Mouse (Mus musculus) forebrain, postnatal 0 days (tissue): ENCODE measurements at regions not wholly inside any gene's neighbourhood (a gene's known extent, or its start where the extent isn't known, plus 50 kb on each side); places are given as distances from the start of the nearest gene placed in this dataset.
A peak's percentile ranks its signal among the peaks of the same experiment; 100 is the strongest.
"Not testable (repeated sequence)": the region's sequence is repeated elsewhere in the genome, so short reads cannot be mapped to it uniquely, and the experiment has no call there.

Experiments
- ATAC-seq: fragments of 200-750 bp; cut with Nextera tagmentation; 2 replicates; pipeline ENCODE4 v1.8.0; 2017; ENCODE audit warnings: mild to moderate bottlenecking, moderate library complexity
- DNase-seq: peaks from one replicate; pipeline ENCODE4 v3.0.0-alpha.2; 2015
- H3K27ac ChIP-seq: fragments of 300-500 bp; sonication (generic); 2 replicates; pipeline ENCODE4 v1.5.1; 2014; ENCODE audit warnings: low read depth, mild to moderate bottlenecking, antibody characterized with exemption, low read length, moderate library complexity, mixed read lengths
- H3K27me3 ChIP-seq: fragments of 300-500 bp; sonication (generic); 2 replicates; pipeline ENCODE4 v1.6.1; 2014; ENCODE audit warnings: mild to moderate bottlenecking, low read length, mixed read lengths; ENCODE audit not compliant: insufficient read depth
- H3K36me3 ChIP-seq: fragments of 300-500 bp; sonication (generic); 2 replicates; pipeline ENCODE4 v1.6.1; 2014; ENCODE audit warnings: mild to moderate bottlenecking, moderate library complexity; ENCODE audit not compliant: insufficient read depth
- H3K4me1 ChIP-seq: fragments of 300-500 bp; sonication (generic); 2 replicates; pipeline ENCODE4 v1.6.1; 2014; ENCODE audit warnings: antibody characterized with exemption; ENCODE audit not compliant: insufficient read depth
- H3K4me2 ChIP-seq: fragments of 300-500 bp; sonication (generic); 2 replicates; pipeline ENCODE4 v1.6.1; 2014; ENCODE audit warnings: low read depth, mild to moderate bottlenecking, moderate library complexity
- H3K4me3 ChIP-seq: fragments of 300-500 bp; sonication (generic); 2 replicates; pipeline ENCODE4 v1.5.1; 2014; ENCODE audit warnings: low read depth, low read length, mixed read lengths
- H3K9ac ChIP-seq: fragments of 300-500 bp; sonication (generic); 2 replicates; pipeline ENCODE4 v1.6.1; 2014; ENCODE audit warnings: mild to moderate bottlenecking
- H3K9me3 ChIP-seq: fragments of 300-500 bp; sonication (generic); 2 replicates; pipeline ENCODE4 v1.6.1; 2016; ENCODE audit warnings: low read length
- CTCF ChIP-seq: sonication (generic); IDR thresholded peaks from 2 replicates; pipeline ENCODE4 v1.5.1; 2016; ENCODE audit warnings: antibody characterized with exemption, control low read depth, low read depth
- WGBS: fragments of 180-500 bp; shearing (Covaris S2); extraction: QIAGEN DNeasy Blood & Tissue Kit; methylation state at CpG from one replicate; pipeline ENCODE4 v1.1.7; 2014; 5-methylcytosine and 5-hydroxymethylcytosine counted together

DNA sequence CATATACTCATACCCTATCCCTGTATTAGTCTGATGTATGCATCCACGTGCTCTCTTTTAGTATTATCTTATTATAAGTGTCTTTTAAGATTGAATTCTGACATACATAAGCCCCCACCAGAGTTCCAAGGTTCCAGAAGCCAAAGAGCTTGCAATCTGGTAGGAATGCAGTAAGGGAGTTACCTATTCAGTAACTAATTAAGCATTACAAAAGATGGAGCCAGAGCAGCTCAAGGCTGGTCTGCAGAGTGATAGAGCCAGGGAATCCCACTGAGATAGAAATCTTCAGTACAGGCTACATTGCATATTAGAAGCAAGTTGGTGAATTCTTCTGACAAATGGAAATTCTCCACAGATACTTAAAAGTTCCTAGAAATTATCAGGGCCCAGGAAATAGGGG, 790.7 kb downstream of the Prdm13 start:
- H3K4me3 ChIP-seq, H3K4me1 ChIP-seq, DNase-seq, H3K27me3 ChIP-seq, H3K36me3 ChIP-seq, H3K4me2 ChIP-seq, H3K9me3 ChIP-seq, ATAC-seq, H3K27ac ChIP-seq, H3K9ac ChIP-seq: not testable (repeated sequence)
- 20% methylated on average over 1 of the region's 1 CpGs for WGBS

- Histone ChIP-seq H3K27ac (no peak overlapping the region), H3K9me3 (no peaks in the 10 kb centered on the region), H3K27me3 (no peaks in the 10 kb centered on the region), H3K4me2 (no peak overlapping the region), H3K4me1 (no peaks in the 10 kb centered on the region), H3K9ac (no peak overlapping the region), H3K36me3 (no peaks in the 10 kb centered on the region), H3K4me3 (no peak overlapping the region)
- peak; percentile 20; the same call in 1 of the 2 replicates for TF ChIP-seq CTCF
- ATAC-seq (no peak), DNase-seq (peak; percentile 5)
- 55% methylated on average over 1 of the region's 1 CpGs for WGBS
Measured at GRCm38 (mm10) chr4:20893872-20894271, 791.9 kb downstream of the Prdm13 start.

GRCm38 (mm10) chr4:20860696-20861428, 824.9 kb downstream of the Prdm13 start:
- TF ChIP-seq CTCF: no peak
- Histone ChIP-seq H3K4me1 (no peaks in the 10 kb centered on the region), H3K36me3 (no peaks in the 10 kb centered on the region), H3K4me2 (no peak overlapping the region), H3K27me3 (no peaks in the 10 kb centered on the region), H3K4me3 (no peak overlapping the region), H3K9me3 (no peaks in the 10 kb centered on the region), H3K27ac (no peak overlapping the region), H3K9ac (no peak overlapping the region)
- DNase-seq (no peak), ATAC-seq (no peak)
- 96% methylated on average over 15 of the region's 15 CpGs for WGBS

- not testable (repeated sequence) for H3K36me3 ChIP-seq, H3K4me1 ChIP-seq, H3K9me3 ChIP-seq, H3K4me3 ChIP-seq, H3K27ac ChIP-seq, H3K4me2 ChIP-seq, ATAC-seq, DNase-seq, H3K27me3 ChIP-seq, H3K9ac ChIP-seq
- 88% methylated on average over 8 of the region's 8 CpGs for WGBS
Measured at GRCm38 (mm10) chr4:20860066-20860465, 825.7 kb downstream of the Prdm13 start.

GRCm38 (mm10) chr4:20848424-20848823, 837.3 kb downstream of the Prdm13 start:
- 73% methylated on average over 2 of the region's 2 CpGs for WGBS
- no peaks in the 10 kb centered on the region for H3K9me3 ChIP-seq

GRCm38 (mm10) chr4:20844570-20844969, 841.2 kb downstream of the Prdm13 start:
- H3K4me1 ChIP-seq: no peaks in the 10 kb centered on the region
- 80% methylated on average over 3 of the region's 3 CpGs for WGBS

More at GRCm38 (mm10) chr4:20848424-20848823, 837.3 kb downstream of the Prdm13 start:
- Histone ChIP-seq H3K27ac (no peak overlapping the region), H3K36me3 (no peaks in the 10 kb centered on the region), H3K9ac (no peak overlapping the region), H3K4me3 (no peak overlapping the region), H3K4me2 (no peak overlapping the region), H3K4me1 (no peaks in the 10 kb centered on the region), H3K27me3 (no peaks in the 10 kb centered on the region)
- DNase-seq (no peak), ATAC-seq (no peak)
- no peak for TF ChIP-seq CTCF

More at GRCm38 (mm10) chr4:20844570-20844969, 841.2 kb downstream of the Prdm13 start:
- peak; percentile 83 for ATAC-seq
- H3K27me3 ChIP-seq: no peaks in the 10 kb centered on the region
- no peak for DNase-seq
- no peaks in the 10 kb centered on the region for H3K9me3 ChIP-seq
- H3K36me3 ChIP-seq: no peaks in the 10 kb centered on the region
- no peak overlapping the region for H3K27ac ChIP-seq
- no peak for TF ChIP-seq CTCF
- H3K4me3 ChIP-seq: no peak overlapping the region
- H3K4me2 ChIP-seq: no peak overlapping the region
- H3K9ac ChIP-seq: no peak overlapping the region
